Mouse (Mus musculus) central nervous system, embryonic 14 days (tissue): Measurements from ENCODE around the gene Arl6. TPM values are rescaled to one million over a fixed set of nuclear protein-coding genes. Genes with fewer than 3 reads are reported as not detected.

Experiments used
- polyA plus RNA-seq: library from polyadenylated mRNA; depleted of rRNA; stranded (reverse); fragments of >200 nt; gene quantifications from 2 replicates; pipeline ENCODE4 v1.2.3, GENCODE M21; 2012; rRNA removed

Arl6 gene
- 20.9 and 23.8 TPM in 2 replicates for polyA plus RNA-seq

DNA sequence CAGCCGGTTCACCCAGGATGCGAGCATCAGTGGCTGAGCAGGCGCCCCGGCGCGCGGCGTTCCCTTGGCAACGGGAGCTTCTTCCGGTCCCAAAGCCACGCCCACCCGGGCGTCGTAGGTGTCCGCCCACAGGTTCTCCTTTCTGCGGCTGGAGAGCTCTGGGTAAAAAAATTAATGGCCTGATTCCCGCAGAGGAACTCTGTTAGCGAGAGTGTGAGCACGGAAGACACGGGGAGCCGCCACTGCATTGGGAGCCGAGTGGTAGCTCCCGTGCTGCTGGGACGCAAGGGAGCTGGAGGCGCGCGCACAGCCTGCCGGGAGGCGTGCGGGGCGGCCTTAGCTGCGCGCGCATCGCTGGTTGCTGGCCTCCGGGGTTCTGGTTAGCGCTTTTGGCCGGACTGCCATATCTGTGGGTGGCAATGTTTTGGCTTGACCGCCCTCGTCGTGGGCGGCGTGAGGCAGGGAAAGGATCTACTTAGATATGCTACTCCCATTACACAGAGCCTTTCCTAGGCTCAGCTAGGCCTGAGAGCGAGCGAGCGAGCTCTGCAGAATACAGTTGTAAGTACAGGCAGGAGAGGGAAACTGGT, at the start of gene Arl6:
Gene Arl6 (minus strand): TSS at position 290 of the 590 bp plus-strand sequence.

DNA sequence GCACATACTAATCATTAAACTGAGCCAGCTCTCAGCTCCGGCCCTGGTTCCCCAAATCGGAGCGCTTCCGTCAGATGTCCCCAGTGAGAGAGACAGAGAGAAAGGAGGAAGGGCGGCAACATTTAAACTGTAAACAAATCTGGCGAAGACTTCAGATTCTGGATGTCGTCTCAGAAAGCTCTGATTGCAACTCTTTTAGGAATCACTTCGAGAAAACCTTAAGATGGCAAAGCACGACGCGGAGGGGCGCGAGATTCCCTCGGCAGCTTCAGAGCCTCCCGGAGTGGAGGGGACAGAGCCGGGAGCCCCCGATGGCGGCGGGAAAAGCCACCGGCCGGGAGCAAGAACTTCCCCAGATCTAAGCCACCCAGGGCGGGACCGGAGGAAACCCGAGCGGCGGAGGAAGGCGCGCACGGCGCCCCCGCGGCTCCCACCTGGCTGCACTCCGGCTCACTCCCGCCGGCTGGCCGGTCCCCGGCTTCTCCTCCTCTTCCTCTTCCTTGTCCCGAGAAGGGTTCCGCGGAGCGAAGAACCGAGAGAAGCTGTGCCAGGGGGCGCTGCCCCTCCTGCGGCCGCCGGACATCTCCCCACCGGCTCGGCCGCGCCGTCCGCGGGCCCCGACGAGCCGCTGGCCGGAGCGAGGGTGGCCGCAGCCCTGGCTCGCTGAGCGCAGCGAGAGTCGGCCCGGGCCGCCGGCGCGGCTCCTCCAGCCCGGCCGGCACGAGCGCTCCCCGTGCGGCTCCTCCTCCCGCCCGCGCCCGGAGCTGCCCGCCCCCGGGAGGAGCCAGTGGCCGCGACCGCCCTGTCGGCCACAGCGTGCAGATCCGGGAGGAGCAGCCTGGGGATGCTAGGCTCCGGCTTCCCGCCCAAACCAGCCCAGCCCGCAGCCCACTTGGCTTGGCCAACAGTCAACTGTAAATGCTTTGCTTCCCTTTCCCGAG, 38.6 kb downstream of the Arl6 start, which contains the start of gene Crybg3:
Gene Crybg3 (minus strand): TSS at position 669 of the 941 bp plus-strand sequence.

Other genes with a start within 250 kb of the Arl6 start
- 0.09 and 0.10 TPM in 2 replicates for gene Gabrr3, start 232.1 kb downstream of the Arl6 start, polyA plus RNA-seq
- gene Riox2, start 167.6 kb downstream of the Arl6 start, polyA plus RNA-seq, result 7.8 and 9.7 TPM in 2 replicates
- 4.2 and 5.3 TPM in 2 replicates for gene Crybg3, start 38.4 kb downstream of the Arl6 start, polyA plus RNA-seq